Mouse (Mus musculus) forebrain, embryonic 10.5 days (tissue): ENCODE measurements at regions not wholly inside any gene's neighbourhood (a gene's known extent, or its start where the extent isn't known, plus 50 kb on each side); places are given as distances from the start of the nearest gene placed in this dataset.

ENCODE experiments used
- DNase-seq: peaks from one replicate; pipeline ENCODE4 v3.0.0-alpha.2; 2017; ENCODE audit warnings: low spot score; ENCODE audit errors: extremely low spot score
- H3K27ac ChIP-seq: fragments of 300-500 bp; sonication (generic); 2 replicates; pipeline ENCODE4 v1.5.1; 2016; ENCODE audit warnings: mild to moderate bottlenecking
- H3K27me3 ChIP-seq: fragments of 300-500 bp; sonication (generic); 2 replicates; pipeline ENCODE4 v1.6.1; 2016; ENCODE audit warnings: mild to moderate bottlenecking; ENCODE audit not compliant: poor library complexity, severe bottlenecking
- H3K36me3 ChIP-seq: fragments of 300-500 bp; sonication (generic); replicated peaks from 2 replicates; pipeline ENCODE4 v1.6.1; 2016; ENCODE audit warnings: mild to moderate bottlenecking, moderate library complexity
- H3K4me1 ChIP-seq: fragments of 300-500 bp; sonication (generic); 2 replicates; pipeline ENCODE4 v1.6.1; 2016
- H3K4me3 ChIP-seq: fragments of 300-500 bp; sonication (generic); 2 replicates; pipeline ENCODE4 v1.5.1; 2016; ENCODE audit warnings: mild to moderate bottlenecking, moderate library complexity
- H3K9me3 ChIP-seq: fragments of 300-500 bp; sonication (generic); 2 replicates; pipeline ENCODE4 v1.6.1; 2016; ENCODE audit warnings: mild to moderate bottlenecking, moderate library complexity
- WGBS: fragments of 180-500 bp; shearing (Covaris S2); methylation state at CpG from one replicate; pipeline ENCODE4 v1.1.7; 2016; 5-methylcytosine and 5-hydroxymethylcytosine counted together

- no peak overlapping the region for H3K4me3 ChIP-seq
- no peak overlapping the region for H3K27ac ChIP-seq
- peaks cover 9% of the 10 kb centered on the region for H3K4me1 ChIP-seq
- WGBS, result 27% methylated on average over 7 of the region's 7 CpGs
- no peak for DNase-seq
- no peaks in the 10 kb centered on the region for H3K9me3 ChIP-seq
- H3K27me3 ChIP-seq, result peaks cover 30% of the 10 kb centered on the region
- no peaks in the 10 kb centered on the region for H3K36me3 ChIP-seq
These were observed 116.0 kb downstream of the Tex29 start for GRCm38 (mm10) chr8:11956268-11956667.

DNA sequence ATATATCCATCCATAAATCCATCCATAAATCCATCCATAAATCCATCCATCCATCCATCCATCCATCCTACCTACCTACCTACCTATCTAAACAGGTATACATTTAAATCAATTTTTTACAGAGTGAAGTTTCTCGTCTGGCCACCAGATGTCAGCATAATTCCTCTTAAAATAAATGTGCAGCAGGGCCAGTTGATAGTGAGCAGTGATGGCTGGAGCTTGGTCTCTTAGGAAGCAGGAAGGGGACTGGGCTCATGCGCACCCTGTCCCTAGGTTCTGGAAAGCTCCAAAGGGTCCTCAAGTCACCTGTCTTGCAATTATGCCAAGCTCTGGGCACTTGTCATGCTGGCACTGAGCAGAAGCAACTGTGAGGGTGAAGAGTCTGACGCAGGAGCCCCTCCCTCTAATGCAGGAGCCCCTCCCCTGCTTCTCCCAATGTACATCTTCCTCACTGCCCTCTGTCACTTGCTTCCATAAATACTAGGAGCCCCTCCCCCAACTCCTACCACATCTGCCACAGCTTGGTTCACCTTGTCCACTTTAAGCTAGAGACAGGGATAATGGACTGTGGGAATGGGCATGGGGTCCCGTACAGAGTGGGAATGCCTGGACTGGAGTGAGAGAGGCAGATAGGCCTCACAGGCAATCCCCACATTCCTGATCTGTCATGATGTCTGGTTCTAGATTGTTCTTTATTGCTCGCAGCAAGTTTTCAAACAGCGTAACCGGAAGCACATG is 116.9 kb downstream of the Tex29 start:
- Histone ChIP-seq H3K4me1 (peaks cover 9% of the 10 kb centered on the region), H3K27me3 (peaks cover 37% of the 10 kb centered on the region), H3K4me3 (no peak overlapping the region), H3K27ac (no peak overlapping the region), H3K36me3 (no peaks in the 10 kb centered on the region), H3K9me3 (no peaks in the 10 kb centered on the region)
- no peak for DNase-seq
- 68% methylated on average over 7 of the region's 7 CpGs for WGBS

DNA sequence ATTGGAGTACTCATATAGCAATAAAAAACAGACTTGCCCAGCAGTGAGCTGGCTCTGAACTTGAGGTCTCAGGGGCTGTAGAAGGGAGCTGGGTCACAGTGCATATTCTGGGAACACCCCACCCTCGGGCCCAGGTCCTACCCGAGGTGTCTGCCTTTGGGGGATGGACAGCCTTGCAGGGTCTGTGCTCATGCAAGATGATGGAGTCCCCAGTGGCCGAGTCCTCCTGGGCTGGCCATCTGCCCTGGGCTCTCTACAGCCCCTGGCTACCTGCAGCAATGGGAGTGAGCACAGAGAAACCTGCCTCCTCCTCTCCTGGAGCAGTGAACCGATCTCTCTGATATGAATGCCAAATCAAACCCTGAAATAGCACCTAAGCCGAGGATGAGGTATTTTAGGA is 117.9 kb downstream of the Tex29 start:
- H3K27me3 ChIP-seq, result peaks cover 37% of the 10 kb centered on the region
- no peak overlapping the region for H3K4me3 ChIP-seq
- no peak overlapping the region for H3K27ac ChIP-seq
- no peaks in the 10 kb centered on the region for H3K9me3 ChIP-seq
- peaks cover 9% of the 10 kb centered on the region for H3K4me1 ChIP-seq
- no peak for DNase-seq
- 71% methylated on average over 5 of the region's 5 CpGs for WGBS
- no peaks in the 10 kb centered on the region for H3K36me3 ChIP-seq

DNA sequence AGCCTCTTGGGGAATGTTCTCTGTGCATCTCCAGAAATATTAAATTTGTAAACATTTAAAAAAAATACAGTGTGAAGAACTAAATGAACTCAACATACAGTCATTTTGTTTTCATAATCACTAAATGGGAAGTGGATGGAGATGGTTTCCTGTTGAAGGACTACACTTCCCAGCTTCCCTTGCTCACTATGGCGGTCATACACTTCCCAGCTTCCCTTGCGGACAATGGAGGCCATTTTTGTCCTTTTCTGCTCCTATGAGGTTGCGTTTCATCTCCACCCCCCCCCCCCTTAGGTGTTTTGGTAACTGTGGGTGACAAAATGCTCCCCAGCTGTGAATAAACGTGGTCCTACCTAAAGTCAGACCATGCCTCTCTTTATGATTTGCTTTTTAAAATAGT is 119.2 kb downstream of the Tex29 start:
- Histone ChIP-seq H3K36me3 (no peaks in the 10 kb centered on the region), H3K27me3 (peaks cover 37% of the 10 kb centered on the region)

DNA sequence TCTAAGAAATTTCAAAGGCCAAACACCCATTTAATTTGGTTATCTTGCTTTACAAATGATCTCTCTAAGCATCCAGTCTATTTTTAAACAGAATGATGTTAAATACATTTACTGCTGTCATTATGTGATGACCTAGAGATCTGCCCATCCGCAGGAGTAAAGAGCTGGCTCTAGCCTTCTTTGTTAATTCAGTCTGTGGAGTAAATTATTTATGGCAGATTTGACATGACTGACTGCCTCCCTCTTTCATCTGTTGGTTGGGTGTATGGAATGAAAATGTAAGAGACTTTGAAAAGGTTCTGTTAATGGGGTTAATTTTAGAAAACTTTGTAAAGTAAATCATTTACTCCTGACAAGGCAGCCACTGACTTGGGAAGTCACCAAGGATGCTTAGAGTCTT is 123.3 kb downstream of the Tex29 start:
- Histone ChIP-seq H3K9me3 (no peaks in the 10 kb centered on the region), H3K27ac (no peak overlapping the region), H3K27me3 (peaks cover 15% of the 10 kb centered on the region), H3K36me3 (no peaks in the 10 kb centered on the region), H3K4me3 (no peak overlapping the region), H3K4me1 (no peaks in the 10 kb centered on the region)
- 54% methylated on average over 1 of the region's 1 CpGs for WGBS
- DNase-seq, result no peak

More for the DNA sequence above, 119.2 kb downstream of the Tex29 start:
- no peak overlapping the region for H3K27ac ChIP-seq
- DNase-seq, result no peak
- no peaks in the 10 kb centered on the region for H3K9me3 ChIP-seq
- peaks cover 9% of the 10 kb centered on the region for H3K4me1 ChIP-seq
- H3K4me3 ChIP-seq, result no peak overlapping the region
- 79% methylated on average over 4 of the region's 4 CpGs for WGBS

DNA sequence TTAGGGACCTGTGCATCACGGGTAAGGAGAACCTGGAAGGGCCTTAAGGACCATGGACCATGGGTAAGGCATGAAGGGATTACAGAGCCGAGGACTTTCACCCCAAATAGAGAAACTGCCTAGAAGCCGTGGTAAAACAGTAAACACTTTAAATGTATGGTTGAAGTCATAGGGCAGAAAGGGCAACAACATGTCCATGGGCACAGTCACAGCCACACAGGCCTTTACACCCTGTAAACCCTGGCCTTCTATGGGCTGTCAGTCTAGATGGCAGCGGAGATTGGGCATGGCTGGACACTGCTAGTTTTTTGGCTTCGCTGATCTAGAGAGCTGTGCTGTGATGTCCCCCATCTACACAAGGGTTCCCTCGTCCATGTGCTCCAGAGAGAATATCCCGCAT is 127.4 kb downstream of the Tex29 start:
- no peaks in the 10 kb centered on the region for H3K9me3 ChIP-seq
- DNase-seq, result no peak
- no peaks in the 10 kb centered on the region for H3K4me1 ChIP-seq
- no peak overlapping the region for H3K4me3 ChIP-seq
- no peaks in the 10 kb centered on the region for H3K36me3 ChIP-seq
- no peak overlapping the region for H3K27ac ChIP-seq
- H3K27me3 ChIP-seq, result peaks cover 2% of the 10 kb centered on the region; the same call in 1 of the 2 replicates
- 90% methylated on average over 7 of the region's 7 CpGs for WGBS

DNA sequence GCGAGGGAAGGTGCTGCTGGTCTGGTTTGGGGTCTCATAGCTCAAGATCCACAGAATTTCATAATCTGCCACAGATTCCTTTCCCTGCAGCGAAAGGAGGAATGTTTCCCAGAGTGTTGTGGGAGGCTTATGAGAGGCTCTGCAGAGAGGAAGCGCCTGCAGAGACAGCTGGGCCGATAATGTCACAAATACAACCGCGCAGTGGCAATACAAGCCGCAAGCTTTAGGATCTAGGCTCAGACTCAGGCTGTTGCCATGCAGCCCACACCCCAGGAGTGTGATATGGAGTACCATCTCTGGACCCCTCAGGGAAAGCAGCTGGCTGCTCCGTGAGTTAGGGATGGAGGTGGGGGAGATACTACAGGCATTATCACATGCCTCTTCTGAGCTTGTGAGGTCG is 130.2 kb downstream of the Tex29 start:
- Histone ChIP-seq H3K4me3 (no peak overlapping the region), H3K27me3 (peaks cover 10% of the 10 kb centered on the region; the same call in 1 of the 2 replicates), H3K27ac (no peak overlapping the region), H3K9me3 (no peaks in the 10 kb centered on the region), H3K36me3 (no peaks in the 10 kb centered on the region), H3K4me1 (peaks cover 6% of the 10 kb centered on the region; the same call in 1 of the 2 replicates)
- no peak for DNase-seq
- WGBS, result 89% methylated on average over 9 of the region's 9 CpGs

- Histone ChIP-seq H3K27ac (0 out of 2 replicates have a peak overlapping the region, but pooled peaks have one; percentile 22), H3K4me1 (peaks cover 11% of the 10 kb centered on the region; the same call in 1 of the 2 replicates), H3K4me3 (no peak overlapping the region), H3K27me3 (peaks cover 10% of the 10 kb centered on the region; the same call in 1 of the 2 replicates), H3K36me3 (no peaks in the 10 kb centered on the region), H3K9me3 (no peaks in the 10 kb centered on the region)
- 81% methylated on average over 10 of the region's 10 CpGs for WGBS
- no peak for DNase-seq
These were observed 133.2 kb downstream of the Tex29 start for GRCm38 (mm10) chr8:11973436-11973835.

DNA sequence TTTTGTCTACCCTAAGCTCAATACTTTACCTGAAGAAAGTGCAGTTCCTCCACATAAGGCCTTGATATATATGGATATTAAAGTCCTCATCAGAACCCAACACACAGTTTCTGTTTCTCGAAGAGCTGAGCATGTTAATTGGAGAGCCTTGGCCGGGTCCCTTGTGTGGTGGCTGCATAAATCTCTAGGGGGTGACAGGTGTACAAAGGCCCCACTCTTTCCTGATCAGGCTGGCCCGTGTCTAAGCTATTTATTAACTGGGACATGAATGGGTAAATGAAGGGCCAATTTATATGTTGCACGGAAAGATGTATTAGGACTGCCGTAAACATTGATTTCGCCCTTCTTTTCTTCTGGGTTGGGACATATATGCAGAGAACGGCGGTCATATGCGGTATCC is 136.8 kb downstream of the Tex29 start:
- Histone ChIP-seq H3K27me3 (peaks cover 10% of the 10 kb centered on the region; the same call in 1 of the 2 replicates), H3K9me3 (no peaks in the 10 kb centered on the region), H3K27ac (no peak overlapping the region), H3K4me1 (peaks cover 11% of the 10 kb centered on the region; the same call in 1 of the 2 replicates), H3K4me3 (no peak overlapping the region), H3K36me3 (no peaks in the 10 kb centered on the region)
- 88% methylated on average over 9 of the region's 9 CpGs for WGBS
- DNase-seq, result no peak

DNA sequence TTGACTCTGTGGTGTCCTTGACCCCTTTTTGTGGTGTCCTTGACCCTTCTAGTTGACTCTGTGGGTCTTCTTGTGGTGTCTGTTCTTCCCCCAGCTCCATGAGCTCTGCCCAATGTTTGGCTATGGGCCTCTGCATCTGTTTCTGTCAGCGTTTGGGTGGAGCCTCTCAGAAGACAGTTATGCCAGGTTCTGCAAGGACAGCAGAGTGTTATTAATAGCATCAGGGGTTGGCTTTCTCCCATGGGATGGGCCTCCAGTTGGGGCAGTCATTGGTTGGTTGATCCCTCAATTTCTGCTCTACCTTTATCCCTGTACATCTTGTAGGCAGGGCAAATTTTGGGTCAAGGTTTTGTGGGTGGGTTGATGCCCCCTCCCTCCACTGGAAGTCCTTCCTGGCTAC is 138.8 kb downstream of the Tex29 start:
- WGBS, result 89% methylated on average over 1 of the region's 1 CpGs
- Histone ChIP-seq H3K27ac (no peak overlapping the region), H3K4me3 (no peak overlapping the region)

DNA sequence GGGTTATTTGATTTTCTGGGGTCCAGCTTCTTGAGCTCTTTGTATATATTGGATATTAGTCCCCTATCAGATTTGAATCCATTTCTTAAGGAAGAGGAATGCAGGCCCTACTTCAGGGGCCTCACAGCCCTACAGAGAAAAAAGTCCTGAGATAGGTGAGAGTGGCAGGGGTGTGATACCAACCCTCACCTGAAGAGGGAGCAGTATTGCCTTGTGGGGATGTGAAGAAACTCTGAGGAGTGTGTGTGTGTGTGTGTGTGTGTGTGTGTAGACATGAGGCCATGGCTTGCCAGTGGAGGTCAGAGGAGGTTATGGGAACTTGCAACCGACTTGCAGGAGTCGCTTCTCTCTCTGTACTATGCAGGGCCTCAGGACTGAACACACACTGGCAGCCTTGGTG is 141.2 kb downstream of the Tex29 start:
- Histone ChIP-seq H3K9me3 (no peaks in the 10 kb centered on the region), H3K4me3 (no peak overlapping the region), H3K27me3 (no peaks in the 10 kb centered on the region), H3K36me3 (no peaks in the 10 kb centered on the region), H3K4me1 (peaks cover 6% of the 10 kb centered on the region; the same call in 1 of the 2 replicates), H3K27ac (no peak overlapping the region)
- peak; percentile 29 for DNase-seq
- 81% methylated on average over 2 of the region's 2 CpGs for WGBS

More for the DNA sequence above, 138.8 kb downstream of the Tex29 start:
- Histone ChIP-seq H3K9me3 (no peaks in the 10 kb centered on the region), H3K4me1 (peaks cover 6% of the 10 kb centered on the region; the same call in 1 of the 2 replicates), H3K36me3 (no peaks in the 10 kb centered on the region), H3K27me3 (no peaks in the 10 kb centered on the region)
- no peak for DNase-seq

DNA sequence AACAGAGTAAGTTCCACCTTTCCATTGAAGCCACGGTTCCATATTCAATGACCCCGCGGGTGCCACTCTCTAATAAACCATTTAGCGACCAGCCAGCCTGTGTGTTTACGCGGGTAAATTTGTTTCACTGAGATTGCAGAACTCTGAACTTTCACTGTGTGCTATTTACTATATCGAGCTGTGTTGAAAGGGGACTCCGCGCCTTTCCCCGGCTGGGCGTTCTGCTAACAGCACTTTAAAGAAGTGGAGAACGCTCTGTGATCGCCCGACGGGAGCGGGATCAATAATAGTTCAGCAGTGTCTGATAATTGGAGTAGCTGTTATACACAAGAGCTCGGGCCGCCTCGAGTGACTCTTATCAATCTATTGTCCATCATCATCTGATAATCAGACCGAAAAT is 149.8 kb downstream of the Tex29 start:
- H3K4me3 ChIP-seq, result no peak overlapping the region
- H3K36me3 ChIP-seq, result no peaks in the 10 kb centered on the region
- 90% methylated on average over 20 of the region's 20 CpGs for WGBS
- H3K9me3 ChIP-seq, result no peaks in the 10 kb centered on the region
- 0 out of 2 replicates have a peak, but pooled peaks cover 2% of the 10 kb centered on the region for H3K4me1 ChIP-seq
- peaks cover 8% of the 10 kb centered on the region; the same call in 1 of the 2 replicates for H3K27me3 ChIP-seq
- H3K27ac ChIP-seq, result no peak overlapping the region
- DNase-seq, result no peak

DNA sequence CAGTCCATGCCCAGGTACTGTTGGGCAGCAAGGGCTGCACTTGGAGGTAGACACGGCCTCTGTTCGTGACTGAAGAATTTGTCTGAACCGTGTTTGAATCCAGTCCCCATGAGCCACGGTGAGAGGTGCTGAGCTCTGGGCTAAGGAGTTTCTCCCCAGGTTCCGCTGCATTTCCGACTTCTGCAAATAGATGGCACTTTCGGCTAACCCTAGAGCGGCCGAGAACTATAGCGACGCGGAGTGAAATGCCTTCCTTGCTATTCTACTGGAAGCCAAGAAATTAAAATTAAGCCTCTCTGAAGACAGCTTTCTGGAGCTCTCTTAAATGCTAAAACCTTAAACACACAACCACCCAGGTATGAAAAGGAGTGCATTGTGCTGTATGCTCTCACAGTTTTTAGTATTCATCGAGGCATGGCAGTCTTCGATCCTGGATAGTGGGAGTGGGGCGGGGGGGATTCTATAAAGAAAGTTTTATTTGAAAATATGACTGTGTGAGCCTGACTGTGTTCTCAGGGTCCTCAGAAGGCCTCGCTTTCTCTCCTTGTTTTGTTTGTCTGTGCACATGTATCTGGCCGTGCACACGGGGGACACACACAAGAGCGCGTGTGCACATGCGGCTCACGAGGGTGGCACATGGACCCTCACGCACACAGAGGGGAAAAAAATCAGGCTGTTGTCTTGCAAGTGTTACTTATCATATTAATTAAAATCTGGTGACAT is 159.6 kb downstream of the Tex29 start:
- H3K27me3 ChIP-seq, result peaks cover 87% of the 10 kb centered on the region
- no peaks in the 10 kb centered on the region for H3K9me3 ChIP-seq
- H3K4me3 ChIP-seq, result no peak overlapping the region
- peaks cover 38% of the 10 kb centered on the region for H3K4me1 ChIP-seq
- WGBS, result 32% methylated on average over 23 of the region's 23 CpGs
- H3K36me3 ChIP-seq, result no peaks in the 10 kb centered on the region
- DNase-seq, result peak; percentile 64
- peak overlapping the region; percentile 44; the same call in 1 of the 2 replicates for H3K27ac ChIP-seq
